Mouse (Mus musculus) CH12.LX (cell line): ENCODE measurements at regions not wholly inside any gene's neighbourhood (a gene's known extent, or its start where the extent isn't known, plus 50 kb on each side); places are given as distances from the start of the nearest gene placed in this dataset.

ENCODE experiments used
- DNase-seq: peaks from one replicate; pipeline ENCODE4 v3.0.0-alpha.2; 2013; ENCODE audit errors: extremely low read depth
- H3K27ac ChIP-seq: 2 replicates; pipeline ENCODE4 v1.5.1; 2012; ENCODE audit warnings: low read depth, mild to moderate bottlenecking, control low read depth, moderate library complexity; ENCODE audit not compliant: insufficient read depth
- H3K27me3 ChIP-seq: replicated peaks from 2 replicates; pipeline ENCODE3; 2012; ENCODE audit warnings: inconsistent platforms
- H3K36me3 ChIP-seq, 2 experiments: replicated peaks in 1 of 2; 2 replicates each; pipeline versions ENCODE3 to v1.6.1; 2012; ENCODE audit warnings: inconsistent platforms in 1 of 2, low read length in 1 of 2, mild to moderate bottlenecking in 1 of 2, mixed read lengths in 1 of 2, moderate library complexity in 1 of 2; ENCODE audit not compliant: control insufficient read depth in 1 of 2, insufficient read depth in 1 of 2
- H3K4me1 ChIP-seq, 2 experiments: 2 replicates each; pipeline ENCODE4 v1.6.1; 2012; ENCODE audit warnings: inconsistent platforms in 1 of 2, moderate library complexity in 1 of 2; ENCODE audit not compliant: insufficient read depth in 2 of 2, control insufficient read depth in 1 of 2
- H3K4me2 ChIP-seq: 2 replicates; pipeline ENCODE4 v1.6.1; 2012; ENCODE audit warnings: low read depth, mild to moderate bottlenecking, control low read depth; ENCODE audit not compliant: poor library complexity, insufficient read depth, severe bottlenecking
- H3K4me3 ChIP-seq, 3 experiments: fragments of 150-350 bp in 1 of 3; sonication (generic) in 1 of 3; replicated peaks in 1 of 3; 2 replicates each; pipeline versions ENCODE3 to v1.5.1; 2011 to 2012; ENCODE audit warnings: low read depth in 2 of 3, low read length in 2 of 3, mild to moderate bottlenecking in 2 of 3, moderate library complexity in 2 of 3, control low read depth in 1 of 3, improper control_type of control experiment in 1 of 3, inconsistent platforms in 1 of 3, mixed read lengths in 1 of 3; ENCODE audit not compliant: poor library complexity in 1 of 3
- H3K79me2 ChIP-seq: replicated peaks from 2 replicates; pipeline ENCODE4 v1.6.1; 2012; ENCODE audit warnings: mild to moderate bottlenecking, moderate library complexity; ENCODE audit not compliant: control insufficient read depth, poor library complexity, insufficient read depth, severe bottlenecking; ENCODE audit errors: extremely low read depth
- H3K9ac ChIP-seq: 2 replicates; pipeline ENCODE4 v1.6.1; 2012; ENCODE audit warnings: low read depth, mild to moderate bottlenecking, control low read depth, moderate library complexity; ENCODE audit not compliant: insufficient read depth
- H3K9me3 ChIP-seq: replicated peaks from 2 replicates; pipeline ENCODE3; 2012; ENCODE audit warnings: low read length, inconsistent platforms, mixed read lengths
- BHLHE40 ChIP-seq: IDR thresholded peaks from 2 replicates; pipeline ENCODE4 v1.6.1; 2011; ENCODE audit warnings: mild to moderate bottlenecking, low read depth, low read length, improper control_type of control experiment
- CHD2 ChIP-seq: IDR thresholded peaks from 2 replicates; pipeline ENCODE4 v1.6.1; 2011; ENCODE audit warnings: low read length, improper control_type of control experiment
- ETS1 ChIP-seq: conservative IDR thresholded peaks from 2 replicates; pipeline ENCODE4 v1.6.1; 2012; ENCODE audit warnings: low read depth, mild to moderate bottlenecking, inconsistent platforms, low read length, improper control_type of control experiment, moderate library complexity
- KAT2A ChIP-seq: IDR thresholded peaks from 2 replicates; pipeline ENCODE4 v1.6.1; 2012; ENCODE audit warnings: low read length, improper control_type of control experiment, inconsistent platforms; ENCODE audit not compliant: insufficient replicate concordance
- MAFK ChIP-seq: IDR thresholded peaks from 2 replicates; pipeline ENCODE4 v1.6.1; 2011; ENCODE audit warnings: low read length, improper control_type of control experiment; ENCODE audit not compliant: insufficient replicate concordance
- MAZ ChIP-seq: IDR thresholded peaks from 2 replicates; pipeline ENCODE4 v1.6.1; 2012; ENCODE audit warnings: low read depth, mild to moderate bottlenecking, inconsistent platforms, low read length, improper control_type of control experiment, moderate library complexity
- MEF2A ChIP-seq: IDR thresholded peaks from 2 replicates; pipeline ENCODE4 v1.6.1; 2014; ENCODE audit warnings: low read depth, mild to moderate bottlenecking, inconsistent platforms, low read length, improper control_type of control experiment, borderline replicate concordance
- MXI1 ChIP-seq: IDR thresholded peaks from 2 replicates; pipeline ENCODE4 v1.6.1; 2011; ENCODE audit warnings: mild to moderate bottlenecking, low read depth, low read length, improper control_type of control experiment
- MYC ChIP-seq: IDR thresholded peaks from 2 replicates; pipeline ENCODE4 v1.6.1; 2011; ENCODE audit warnings: low read depth, mild to moderate bottlenecking, improper control_type of control experiment, low read length
- NELFE ChIP-seq: IDR thresholded peaks from 2 replicates; pipeline ENCODE4 v1.6.1; 2011; ENCODE audit warnings: low read depth, low read length, improper control_type of control experiment
- NRF1 ChIP-seq: IDR thresholded peaks from 2 replicates; pipeline ENCODE4 v1.6.1; 2014; ENCODE audit warnings: low read depth, mild to moderate bottlenecking, inconsistent platforms, low read length, improper control_type of control experiment, moderate library complexity
- POLR2A ChIP-seq: IDR thresholded peaks from 2 replicates; pipeline ENCODE4 v1.6.1; 2011; ENCODE audit warnings: low read depth, mild to moderate bottlenecking, improper control_type of control experiment, low read length
- RAD21 ChIP-seq: IDR thresholded peaks from 2 replicates; pipeline ENCODE4 v1.6.1; 2011; ENCODE audit warnings: low read depth, mild to moderate bottlenecking, low read length, improper control_type of control experiment, moderate library complexity
- RCOR1 ChIP-seq: conservative IDR thresholded peaks from 2 replicates; pipeline ENCODE4 v1.6.1; 2012; ENCODE audit warnings: low read depth, mild to moderate bottlenecking, inconsistent platforms, low read length, improper control_type of control experiment
- SIN3A ChIP-seq: IDR thresholded peaks from 2 replicates; pipeline ENCODE4 v1.6.1; 2012; ENCODE audit warnings: low read length, improper control_type of control experiment, inconsistent platforms
- SMC3 ChIP-seq: IDR thresholded peaks from 2 replicates; pipeline ENCODE4 v1.6.1; 2011; ENCODE audit warnings: low read depth, low read length, improper control_type of control experiment
- TBP ChIP-seq: conservative IDR thresholded peaks from 2 replicates; pipeline ENCODE4 v1.6.1; 2011; ENCODE audit warnings: low read depth, low read length, improper control_type of control experiment
- UBTF ChIP-seq: IDR thresholded peaks from 2 replicates; pipeline ENCODE4 v1.6.1; 2012; ENCODE audit warnings: low read depth, mild to moderate bottlenecking, inconsistent platforms, low read length, improper control_type of control experiment, moderate library complexity
- USF1 ChIP-seq: IDR thresholded peaks from 2 replicates; pipeline ENCODE4 v1.6.1; 2014; ENCODE audit warnings: low read depth, mild to moderate bottlenecking, inconsistent platforms, low read length, improper control_type of control experiment
- USF2 ChIP-seq: conservative IDR thresholded peaks from 2 replicates; pipeline ENCODE4 v1.6.1; 2011; ENCODE audit warnings: low read depth, low read length, improper control_type of control experiment
- ZKSCAN1 ChIP-seq: IDR thresholded peaks from 2 replicates; pipeline ENCODE4 v1.6.1; 2012; ENCODE audit warnings: low read depth, inconsistent platforms, low read length, improper control_type of control experiment, borderline replicate concordance
- ZMIZ1 ChIP-seq: IDR thresholded peaks from 2 replicates; pipeline ENCODE4 v1.6.1; 2012; ENCODE audit warnings: low read depth, mild to moderate bottlenecking, inconsistent platforms, low read length, improper control_type of control experiment
- dilution Hi-C: fragments of 300-500 bp; cut with MboI; formaldehyde crosslinking; loops from 2 replicates; pipeline ENCODE4 v1.14.3; 2020; ENCODE audit warnings: low sequenced_read_pairs; ENCODE audit not compliant: extremely low pct_unique_long_range_greater_than_20kb, extremely low pct_ligation_motif_present
- in situ Hi-C: fragments of 300-500 bp; cut with MboI; formaldehyde crosslinking; loops from 3 replicates; pipeline ENCODE4 v1.14.3; 2019; ENCODE audit warnings: low sequenced_read_pairs, low pct_ligation_motif_present, low pct_unique_long_range_greater_than_20kb, mixed read lengths

DNA sequence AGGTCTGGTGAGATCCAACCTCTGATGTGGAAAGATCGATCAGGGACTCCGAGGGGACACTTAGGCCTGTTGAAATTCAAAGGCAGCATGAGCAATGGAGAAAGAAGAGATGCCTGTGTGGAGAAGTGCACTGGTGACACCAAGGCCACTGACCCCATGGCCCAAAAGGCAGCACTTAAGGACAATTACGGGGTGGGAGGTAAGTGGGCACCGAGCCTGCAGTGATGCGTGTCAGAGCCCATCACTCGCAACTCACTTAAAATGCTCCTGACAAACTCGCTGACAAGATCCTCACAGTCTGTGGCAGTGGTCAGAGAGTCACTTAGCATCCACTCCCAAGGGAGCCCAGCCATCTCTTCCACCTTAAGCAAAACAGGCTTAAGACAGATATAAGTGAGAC lies 207.7 kb upstream of the Mki67 start:
- in situ Hi-C loops = no loop called here
- Histone ChIP-seq H3K9me3 (no peaks in the 10 kb centered on the region), H3K36me3 (no peaks in the 10 kb centered on the region), H3K27ac (no peak overlapping the region), H3K27me3 (peaks cover 86% of the 10 kb centered on the region), H3K4me2 (no peak overlapping the region), H3K79me2 (no peaks in the 10 kb centered on the region), H3K4me3 (no peak overlapping the region), H3K4me1 (no peaks in the 10 kb centered on the region), H3K9ac (no peak overlapping the region)
- DNase-seq = no peak
- TF ChIP-seq KAT2A (no peak), NRF1 (no peak), MAZ (no peak), USF2 (no peak), USF1 (no peak), TBP (no peak), ZKSCAN1 (no peak), ZMIZ1 (no peak), MYC (no peak), NELFE (no peak), MAFK (no peak), UBTF (no peak), POLR2A (no peak), SMC3 (no peak), SIN3A (no peak), CHD2 (no peak), MEF2A (no peak), MXI1 (no peak), RAD21 (no peak), BHLHE40 (no peak)
- dilution Hi-C loops = no loop called here

DNA sequence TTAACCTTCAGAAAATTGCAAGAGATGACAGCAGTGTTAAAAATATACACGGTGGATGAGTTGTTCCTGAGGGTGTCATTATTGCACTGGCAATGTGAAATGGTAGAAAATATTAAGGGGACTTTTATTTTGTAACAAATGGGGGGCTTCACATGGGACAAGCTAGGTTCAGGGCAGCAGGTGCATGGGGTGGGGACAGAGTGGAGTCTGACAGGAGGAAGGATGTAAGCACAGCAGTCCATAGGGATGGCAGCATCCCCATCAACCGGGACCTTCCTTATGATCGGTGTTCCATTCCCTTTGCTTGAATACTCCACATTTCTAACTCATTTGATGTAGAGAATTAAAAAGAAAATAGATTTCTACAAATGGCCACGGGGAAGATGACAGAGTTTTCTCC lies 208.5 kb upstream of the Mki67 start:
- dilution Hi-C loops = no loop called here
- Histone ChIP-seq H3K79me2 (no peaks in the 10 kb centered on the region), H3K9ac (no peak overlapping the region), H3K36me3 (no peaks in the 10 kb centered on the region), H3K4me1 (no peaks in the 10 kb centered on the region), H3K27ac (no peak overlapping the region), H3K27me3 (peaks cover 88% of the 10 kb centered on the region), H3K9me3 (no peaks in the 10 kb centered on the region), H3K4me2 (no peak overlapping the region), H3K4me3 (no peak overlapping the region)
- in situ Hi-C loops = no loop called here
- DNase-seq = no peak
- no peak for TF ChIP-seq ETS1
- no peak for TF ChIP-seq RCOR1
